Mouse (Mus musculus) C2C12 (cell line): ENCODE measurements at regions not wholly inside any gene's neighbourhood (a gene's known extent, or its start where the extent isn't known, plus 50 kb on each side); places are given as distances from the start of the nearest gene placed in this dataset.

Experiments
- H3K27me3 ChIP-seq: one replicate; pipeline ENCODE4 v1.6.1; 2011; ENCODE audit not compliant: control insufficient read depth, insufficient read depth, insufficient read length
- H3K36me3 ChIP-seq: one replicate; pipeline ENCODE4 v1.6.1; 2011; ENCODE audit not compliant: control insufficient read depth, insufficient read depth
- H3K4me3 ChIP-seq: one replicate; pipeline ENCODE4 v1.5.1; 2011; ENCODE audit warnings: mild to moderate bottlenecking, control low read depth; ENCODE audit not compliant: poor library complexity, insufficient read depth, severe bottlenecking
- H3K79me2 ChIP-seq: one replicate; pipeline ENCODE4 v1.6.1; 2011; ENCODE audit not compliant: control insufficient read depth, insufficient read depth
- H3K79me3 ChIP-seq: one replicate; pipeline ENCODE4 v1.6.1; 2011; ENCODE audit warnings: low read depth, control low read depth
- H3ac ChIP-seq: one replicate; pipeline ENCODE3; 2011; ENCODE audit warnings: low read depth; ENCODE audit not compliant: control insufficient read depth, insufficient read length
- CEBPB ChIP-seq: IDR thresholded peaks from one replicate; pipeline ENCODE4 v1.6.1; 2011; ENCODE audit warnings: low read depth, mild to moderate bottlenecking, control low read depth, moderate library complexity
- CTCF ChIP-seq: IDR thresholded peaks from one replicate; pipeline ENCODE4 v1.5.1; 2011; ENCODE audit not compliant: control insufficient read depth, insufficient read depth, insufficient read length
- FOSL1 ChIP-seq: IDR thresholded peaks from one replicate; pipeline ENCODE4 v1.8.0; 2011; ENCODE audit warnings: mild to moderate bottlenecking, low read length; ENCODE audit not compliant: poor library complexity, insufficient read depth, severe bottlenecking
- MAX ChIP-seq: IDR thresholded peaks from one replicate; pipeline ENCODE4 v1.6.1; 2011; ENCODE audit warnings: mild to moderate bottlenecking, control low read depth
- MYOD1 ChIP-seq: IDR thresholded peaks from one replicate; pipeline ENCODE4 v1.6.1; 2011; ENCODE audit warnings: low read depth; ENCODE audit not compliant: control insufficient read depth, insufficient read length
- MYOG ChIP-seq: IDR thresholded peaks from one replicate; pipeline ENCODE4 v1.6.1; 2011; ENCODE audit not compliant: control insufficient read depth, insufficient read length; ENCODE audit errors: extremely low read depth
- USF1 ChIP-seq: IDR thresholded peaks from one replicate; pipeline ENCODE4 v1.6.1; 2011; ENCODE audit warnings: low read depth, mild to moderate bottlenecking, control low read depth, moderate library complexity

GRCm38 (mm10) chr4:87368413-87369160, 138.3 kb upstream of the Slc24a2 start:
- no peaks in the 10 kb centered on the region for H3K27me3 ChIP-seq
- TF ChIP-seq CTCF = peak; percentile 48
- TF ChIP-seq FOSL1 = no peak
- peak overlapping the region; percentile 13 for H3ac ChIP-seq
- no peaks in the 10 kb centered on the region for H3K79me2 ChIP-seq
- no peaks in the 10 kb centered on the region for H3K79me3 ChIP-seq
- no peaks in the 10 kb centered on the region for H3K36me3 ChIP-seq
- no peak overlapping the region for H3K4me3 ChIP-seq

DNA sequence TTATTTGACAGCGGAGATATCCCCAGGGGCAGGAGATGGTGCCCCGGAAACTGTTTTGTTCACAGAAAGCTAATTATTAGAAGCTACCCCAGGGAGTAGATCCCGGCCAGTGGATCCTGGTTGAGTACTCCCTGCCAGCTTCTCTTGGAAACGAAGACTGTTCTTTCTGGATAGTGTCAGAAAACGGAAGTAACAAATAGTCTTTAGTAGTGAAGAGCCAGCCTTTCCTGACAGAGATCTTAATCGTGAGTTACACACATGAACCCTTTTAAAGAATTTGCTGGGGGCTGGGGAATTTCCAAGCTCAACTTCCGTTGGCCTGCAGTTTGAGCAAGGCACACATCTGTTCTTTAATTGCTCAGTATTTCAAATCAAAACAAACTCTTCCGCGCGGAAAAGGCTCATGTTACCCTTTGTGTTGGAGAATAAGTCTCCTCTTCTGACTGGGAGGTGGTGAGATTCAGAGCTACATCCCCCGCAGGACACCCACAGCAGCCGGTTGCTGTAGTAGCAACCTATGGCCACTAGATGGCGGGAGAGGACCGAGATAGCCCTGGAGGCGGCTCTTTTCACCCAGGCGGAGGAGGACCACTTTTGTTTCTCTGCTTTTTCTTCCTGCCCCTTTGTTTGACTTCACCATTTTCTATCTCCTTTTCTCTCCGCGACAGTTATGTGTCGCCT, 137.6 kb upstream of the Slc24a2 start:
- Histone ChIP-seq H3ac (peak overlapping the region; percentile 13), H3K79me3 (no peaks in the 10 kb centered on the region), H3K36me3 (no peaks in the 10 kb centered on the region), H3K27me3 (no peaks in the 10 kb centered on the region), H3K79me2 (no peaks in the 10 kb centered on the region), H3K4me3 (no peak overlapping the region)
- TF ChIP-seq CTCF (peak; percentile 70), FOSL1 (no peak), CEBPB (no peak)

GRCm38 (mm10) chr4:87362201-87362600, 131.9 kb upstream of the Slc24a2 start:
- Histone ChIP-seq H3K79me2 (no peaks in the 10 kb centered on the region), H3ac (no peak overlapping the region), H3K4me3 (no peak overlapping the region), H3K27me3 (no peaks in the 10 kb centered on the region), H3K36me3 (no peaks in the 10 kb centered on the region), H3K79me3 (no peaks in the 10 kb centered on the region)
- TF ChIP-seq CEBPB (no peak), CTCF (no peak), MYOG (no peak), MYOD1 (no peak), MAX (no peak), USF1 (no peak), FOSL1 (no peak)

DNA sequence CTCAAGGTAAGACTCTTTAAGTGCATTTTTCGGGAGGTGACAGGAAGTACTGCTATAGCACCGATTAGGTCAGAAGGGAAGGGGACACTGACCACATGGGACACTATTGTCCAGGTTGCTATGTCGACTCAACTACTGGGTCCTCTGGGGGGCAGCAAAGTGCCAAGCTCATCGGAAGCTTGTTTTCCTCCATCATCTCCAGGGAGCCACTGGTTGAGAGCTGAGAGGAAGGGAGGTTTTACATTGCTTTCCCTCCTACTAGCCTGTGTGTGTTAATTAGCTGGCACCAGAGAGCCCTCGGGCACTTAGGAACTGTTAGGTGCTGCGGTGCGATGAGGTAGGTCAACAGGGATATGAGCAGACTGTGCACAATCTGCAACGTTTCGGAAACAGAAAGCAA, 129.2 kb upstream of the Slc24a2 start:
- TF ChIP-seq MAX (no peak), CEBPB (no peak), CTCF (no peak), FOSL1 (no peak), MYOG (no peak), USF1 (no peak), MYOD1 (no peak)
- H3K79me2 ChIP-seq = no peaks in the 10 kb centered on the region

GRCm38 (mm10) chr4:87359004-87359403, 128.7 kb upstream of the Slc24a2 start:
- Histone ChIP-seq H3ac (no peak overlapping the region), H3K79me2 (no peaks in the 10 kb centered on the region), H3K79me3 (no peaks in the 10 kb centered on the region), H3K4me3 (no peak overlapping the region), H3K36me3 (no peaks in the 10 kb centered on the region), H3K27me3 (no peaks in the 10 kb centered on the region)
- TF ChIP-seq MYOD1 = no peak
- no peak for TF ChIP-seq MAX
- no peak for TF ChIP-seq CTCF
- no peak for TF ChIP-seq USF1
- TF ChIP-seq MYOG = no peak
- no peak for TF ChIP-seq FOSL1
- no peak for TF ChIP-seq CEBPB

More for the DNA sequence above, 129.2 kb upstream of the Slc24a2 start:
- Histone ChIP-seq H3K36me3 (no peaks in the 10 kb centered on the region), H3K79me3 (no peaks in the 10 kb centered on the region), H3ac (no peak overlapping the region), H3K27me3 (no peaks in the 10 kb centered on the region), H3K4me3 (no peak overlapping the region)

- peaks cover 6% of the 10 kb centered on the region for H3K27me3 ChIP-seq
- no peak overlapping the region for H3ac ChIP-seq
- H3K4me3 ChIP-seq = no peak overlapping the region
- no peaks in the 10 kb centered on the region for H3K79me3 ChIP-seq
- TF ChIP-seq USF1 (no peak), MYOG (no peak), CEBPB (no peak), CTCF (no peak), MAX (no peak), MYOD1 (no peak), FOSL1 (no peak)
- H3K36me3 ChIP-seq = no peaks in the 10 kb centered on the region
- H3K79me2 ChIP-seq = no peaks in the 10 kb centered on the region
Observed at GRCm38 (mm10) chr4:87332968-87333367, 102.7 kb upstream of the Slc24a2 start.
